Mouse (Mus musculus) spleen, postnatal 0 days (tissue): ENCODE measurements around the gene Olfr1261. TPM values are rescaled to one million over a fixed set of nuclear protein-coding genes. Genes with fewer than 3 reads are reported as not detected.

ENCODE experiments used
- polyA plus RNA-seq: library from polyadenylated mRNA; unstranded; fragments of >200 nt; fragmentation: Nextera tagmentation; extraction: Ambion mirVana; gene quantifications from 2 replicates; pipeline ENCODE4 v1.2.1, GENCODE M21; 2015

Gene Olfr1261
- polyA plus RNA-seq, result not detected in 2 replicates

GRCm38 (mm10) chr2:89990921-89991320 is at the start of gene Olfr1261:
Gene Olfr1261, plus strand, starts transcription at chr2:89991221.

GRCm38 (mm10) chr2:89948564-89948963 is 42.5 kb upstream of the Olfr1261 start, which contains the start of gene Olfr1259:
Gene Olfr1259, minus strand, starts transcription at chr2:89948664.

GRCm38 (mm10) chr2:89974184-89974583 is 16.8 kb upstream of the Olfr1261 start, which contains the start of gene Olfr1260:
Gene Olfr1260, plus strand, starts transcription at chr2:89974340.

DNA sequence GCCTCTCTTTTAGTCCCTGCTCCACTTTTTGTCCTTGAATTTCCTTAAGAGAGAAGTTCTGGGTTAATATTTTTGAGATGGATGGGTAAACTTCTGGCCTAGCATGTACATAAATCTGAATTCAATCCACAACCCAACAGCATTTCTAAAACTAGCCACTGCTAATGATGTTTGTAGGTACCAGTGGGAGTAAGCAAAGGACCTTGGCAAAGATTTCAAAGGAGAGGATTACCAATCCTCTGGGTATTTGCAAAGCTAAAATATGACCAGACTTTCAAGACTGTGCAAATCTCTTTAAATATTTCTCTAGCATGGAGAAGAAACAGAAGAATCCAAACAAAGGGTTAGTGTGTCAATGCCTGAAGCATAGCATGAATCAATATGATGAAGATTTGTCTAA is 8.8 kb downstream of the Olfr1261 start, which contains the start of gene Olfr1262:
TSS of gene Olfr1262 (plus strand) at position 301 of the 400 bp plus-strand sequence.

GRCm38 (mm10) chr2:90011831-90012230 is 20.8 kb downstream of the Olfr1261 start, which contains the start of gene Olfr1263:
Gene Olfr1263, plus strand, starts transcription at chr2:90012131.

GRCm38 (mm10) chr2:90025477-90025876 is 34.5 kb downstream of the Olfr1261 start, which contains the start of gene Olfr1264:
Gene Olfr1264, minus strand, starts transcription at chr2:90025577.

DNA sequence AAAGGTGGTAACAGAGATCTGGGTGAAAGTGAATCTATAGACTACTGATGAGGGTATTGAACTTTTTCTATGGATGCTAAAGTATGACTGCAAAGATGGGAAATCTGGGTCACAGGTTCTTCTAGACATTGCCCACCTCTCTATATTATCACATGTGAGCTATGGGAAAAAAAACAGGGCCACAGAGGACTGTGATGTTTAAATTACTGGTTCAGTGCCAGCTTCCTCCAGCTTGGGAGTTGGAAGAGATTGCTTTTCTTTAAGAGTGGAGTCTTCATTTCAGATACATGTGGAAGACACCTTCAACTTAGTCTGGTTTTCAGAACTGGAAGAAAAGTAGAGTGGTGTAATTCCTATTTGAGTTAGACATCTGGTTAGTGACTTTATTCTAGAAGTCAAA is 44.0 kb downstream of the Olfr1261 start, which contains the start of gene Olfr1265:
TSS of gene Olfr1265 (plus strand) at position 301 of the 400 bp plus-strand sequence.

Other genes with a start within 250 kb of the Olfr1261 start
- not detected in 2 replicates for gene Olfr1253, start 234.1 kb upstream of the Olfr1261 start, polyA plus RNA-seq
- not detected in 2 replicates for gene Olfr1254, start 197.6 kb upstream of the Olfr1261 start, polyA plus RNA-seq
- not detected in 2 replicates for gene Olfr1255, start 179.2 kb upstream of the Olfr1261 start, polyA plus RNA-seq
- gene Olfr1256, start 149.7 kb upstream of the Olfr1261 start, polyA plus RNA-seq, result not detected in 2 replicates
- not detected in 2 replicates for gene Olfr48, start 143.0 kb upstream of the Olfr1261 start, polyA plus RNA-seq
- gene Olfr1257, start 112.8 kb upstream of the Olfr1261 start, polyA plus RNA-seq, result not detected in 2 replicates
- not detected in 2 replicates for gene Olfr1258, start 63.9 kb upstream of the Olfr1261 start, polyA plus RNA-seq
- not detected in 2 replicates for gene Olfr1259, start 42.6 kb upstream of the Olfr1261 start, polyA plus RNA-seq
- gene Olfr1260, start 16.9 kb upstream of the Olfr1261 start, polyA plus RNA-seq, result not detected in 2 replicates
- gene Olfr1262, start 8.9 kb downstream of the Olfr1261 start, polyA plus RNA-seq, result not detected in 2 replicates
- gene Olfr1263, start 20.9 kb downstream of the Olfr1261 start, polyA plus RNA-seq, result not detected in 2 replicates
- not detected in 2 replicates for gene Olfr1264, start 34.4 kb downstream of the Olfr1261 start, polyA plus RNA-seq
- gene Olfr1265, start 44.1 kb downstream of the Olfr1261 start, polyA plus RNA-seq, result not detected in 2 replicates
- not detected in 2 replicates for gene Olfr140, start 72.4 kb downstream of the Olfr1261 start, polyA plus RNA-seq
- gene Olfr1269, start 130.2 kb downstream of the Olfr1261 start, polyA plus RNA-seq, result not detected in 2 replicates
- not detected in 2 replicates for gene Olfr32, start 151.1 kb downstream of the Olfr1261 start, polyA plus RNA-seq
- not detected in 2 replicates for gene Olfr1270, start 161.9 kb downstream of the Olfr1261 start, polyA plus RNA-seq
- gene Olfr1506, start 233.3 kb downstream of the Olfr1261 start, polyA plus RNA-seq, result not detected in 2 replicates